Mouse (Mus musculus): ENCODE data around the gene Sipa1l1. TPM values are rescaled to one million over a fixed set of nuclear protein-coding genes. Genes with fewer than 3 reads are reported as not detected.

Gene Sipa1l1
- polyA plus RNA-seq, 1 experiment from 2014 or later: 11.3 TPM

DNA sequence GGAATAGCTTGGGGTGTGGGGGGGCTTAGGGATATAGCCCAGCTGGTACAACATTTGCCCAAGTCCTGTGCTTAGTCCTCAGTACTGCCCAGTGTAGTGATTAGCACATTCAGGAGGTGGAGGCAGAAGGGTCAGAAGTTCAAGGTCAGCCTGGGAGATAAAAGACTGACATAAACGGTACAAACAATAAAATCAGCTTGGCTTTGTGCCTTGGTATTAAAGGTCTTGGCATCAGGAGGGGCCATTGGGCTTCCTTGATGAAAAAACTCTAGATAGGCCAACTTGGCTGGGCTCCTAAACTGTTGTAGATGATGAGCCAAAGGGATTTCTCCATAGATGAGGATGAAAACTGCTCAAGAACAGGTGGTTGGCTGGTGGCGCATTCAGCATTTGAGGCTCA is 283.3 kb downstream of the Sipa1l1 start:
- no peaks in the 10 kb centered on the region for H3K36me3 ChIP-seq (ENCODE audit: inconsistent target)
- no peak overlapping the region for H3K4me3 ChIP-seq (ENCODE audit: inconsistent target)
- 93% methylated on average over 2 of the region's 2 CpGs for WGBS (ENCODE audit: missing documents)
- H3K27ac ChIP-seq: no peak overlapping the region
- no peaks in the 10 kb centered on the region for H3K79me2 ChIP-seq (ENCODE audit: inconsistent target)

DNA sequence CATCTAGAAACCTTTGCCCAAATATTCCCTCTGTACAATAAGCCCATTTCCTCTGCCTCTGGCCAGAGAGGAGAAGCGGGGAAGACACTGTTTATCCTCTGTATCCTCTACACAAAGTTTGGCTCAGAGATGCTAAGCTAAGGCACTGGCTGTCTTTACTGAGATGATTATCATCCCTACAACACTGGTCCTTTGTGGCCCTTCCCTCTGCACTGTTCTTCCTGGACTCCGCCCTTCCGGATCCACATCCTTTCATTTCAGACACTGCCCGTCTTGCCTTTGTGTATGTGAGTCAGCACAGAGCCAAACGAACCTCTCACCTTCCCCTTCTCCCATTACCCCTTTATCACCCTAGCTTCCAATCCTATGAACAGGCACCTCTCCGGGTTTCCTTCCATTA is 285.3 kb downstream of the Sipa1l1 start:
- H3K27ac ChIP-seq: no peak overlapping the region
- no peak overlapping the region for H3K4me3 ChIP-seq (ENCODE audit: inconsistent target)
- H3K36me3 ChIP-seq (ENCODE audit: inconsistent target): no peaks in the 10 kb centered on the region
- WGBS (ENCODE audit: missing documents): 85% methylated on average over 6 of the region's 6 CpGs
- H3K79me2 ChIP-seq (ENCODE audit: inconsistent target): no peaks in the 10 kb centered on the region

DNA sequence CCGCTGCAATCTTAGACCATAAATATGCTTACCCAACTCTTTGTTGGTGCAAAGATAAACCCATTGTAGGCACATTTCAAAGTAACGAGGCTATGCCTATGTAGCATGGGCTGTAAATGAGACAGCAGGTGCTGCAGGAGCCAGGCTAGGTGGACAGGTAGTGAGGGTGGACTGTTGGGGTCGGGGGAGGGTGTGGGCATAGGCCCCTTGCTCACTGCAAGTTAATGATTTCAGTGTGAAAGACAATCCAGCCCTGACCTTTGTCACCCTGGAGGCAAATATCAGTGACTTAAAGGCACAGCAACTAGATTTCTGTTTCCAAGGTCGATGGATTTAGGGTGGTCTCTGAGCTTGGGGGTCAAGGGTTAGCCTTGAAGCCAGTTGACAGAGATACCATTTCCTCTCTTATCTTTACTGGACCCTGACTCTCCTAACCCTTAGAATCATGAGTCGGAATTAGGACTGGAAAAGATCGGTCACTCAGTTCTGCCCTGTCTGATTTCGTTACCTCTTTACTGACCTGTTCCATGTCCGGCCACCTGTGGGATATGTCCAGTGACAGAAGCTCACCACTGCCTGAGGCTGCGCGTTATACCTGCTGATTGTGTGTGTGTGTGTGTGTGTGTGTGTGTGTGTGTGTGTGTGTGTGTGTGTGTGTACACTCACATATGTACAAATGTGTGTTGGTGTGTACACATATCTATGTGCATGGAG is 286.7 kb downstream of the Sipa1l1 start:
- 97% methylated on average over 7 of the region's 10 CpGs for WGBS (ENCODE audit: missing documents)
- no peaks in the 10 kb centered on the region for H3K36me3 ChIP-seq (ENCODE audit: inconsistent target)
- no peak overlapping the region for H3K27ac ChIP-seq
- H3K4me3 ChIP-seq (ENCODE audit: inconsistent target): no peak overlapping the region
- no peaks in the 10 kb centered on the region for H3K79me2 ChIP-seq (ENCODE audit: inconsistent target)

GRCm38 (mm10) chr12:82456414-82456805 is 287.3 kb downstream of the Sipa1l1 start:
- Histone ChIP-seq H3K27ac (no peak overlapping the region), H3K4me3 (ENCODE audit: inconsistent target) (no peak overlapping the region), H3K36me3 (ENCODE audit: inconsistent target) (no peaks in the 10 kb centered on the region), H3K79me2 (ENCODE audit: inconsistent target) (no peaks in the 10 kb centered on the region)
- 89% methylated on average over 1 of the region's 1 CpGs for WGBS (ENCODE audit: missing documents)

DNA sequence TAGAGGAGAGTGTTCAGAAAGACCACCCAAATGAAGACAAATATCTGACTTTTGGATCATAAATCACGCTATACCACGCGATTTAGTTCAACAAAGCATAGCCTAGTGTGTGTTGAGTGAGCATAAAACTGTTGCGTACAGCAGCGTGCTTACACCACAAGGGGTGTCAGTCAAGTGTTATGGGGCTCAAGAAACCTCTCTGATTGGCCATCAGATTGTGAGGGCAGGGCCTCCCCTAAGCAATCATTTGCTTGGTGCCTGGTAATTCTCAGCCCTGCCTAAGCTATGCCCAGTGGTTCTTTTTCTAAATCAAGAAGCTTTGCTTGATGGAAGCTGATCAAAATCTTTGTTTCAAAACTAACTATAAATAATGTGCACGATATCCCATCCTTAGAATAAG is 288.5 kb downstream of the Sipa1l1 start:
- Histone ChIP-seq H3K36me3 (ENCODE audit: inconsistent target) (no peaks in the 10 kb centered on the region), H3K79me2 (ENCODE audit: inconsistent target) (no peaks in the 10 kb centered on the region), H3K4me3 (ENCODE audit: inconsistent target) (no peak overlapping the region), H3K27ac (no peak overlapping the region)
- 89% methylated on average over 6 of the region's 6 CpGs for WGBS (ENCODE audit: missing documents)

GRCm38 (mm10) chr12:82458017-82458416 is 288.9 kb downstream of the Sipa1l1 start:
- H3K79me2 ChIP-seq (ENCODE audit: inconsistent target): no peaks in the 10 kb centered on the region
- no peaks in the 10 kb centered on the region for H3K36me3 ChIP-seq (ENCODE audit: inconsistent target)

DNA sequence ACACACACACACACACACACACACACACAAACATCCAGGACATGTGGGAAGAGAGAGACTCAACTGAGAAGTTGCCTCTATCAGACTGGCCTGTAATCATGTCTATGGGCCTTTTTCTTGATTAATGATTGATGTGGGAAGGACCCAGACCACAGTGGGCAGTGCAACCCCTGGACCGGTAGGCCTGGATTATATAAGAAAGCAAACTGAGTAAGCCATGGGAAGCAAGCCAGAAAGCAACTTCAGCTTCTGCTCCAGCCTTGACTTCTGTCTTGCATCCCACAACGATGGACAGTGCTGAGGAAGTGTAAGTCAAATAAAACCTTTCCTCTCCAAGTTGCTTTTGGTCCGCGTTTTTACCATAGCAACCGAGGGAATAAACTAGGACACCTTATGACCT is 298.1 kb downstream of the Sipa1l1 start:
- Histone ChIP-seq H3K27ac (no peak overlapping the region), H3K4me3 (ENCODE audit: inconsistent target) (no peak overlapping the region), H3K36me3 (ENCODE audit: inconsistent target) (no peaks in the 10 kb centered on the region), H3K79me2 (ENCODE audit: inconsistent target) (no peaks in the 10 kb centered on the region)
- 84% methylated on average over 5 of the region's 5 CpGs for WGBS (ENCODE audit: missing documents)

More at GRCm38 (mm10) chr12:82458017-82458416, 288.9 kb downstream of the Sipa1l1 start:
- no peak overlapping the region for H3K4me3 ChIP-seq (ENCODE audit: inconsistent target)
- no peak overlapping the region for H3K27ac ChIP-seq
- WGBS (ENCODE audit: missing documents): 84% methylated on average over 8 of the region's 8 CpGs

- WGBS (ENCODE audit: missing documents): 81% methylated on average over 2 of the region's 2 CpGs
Measured at GRCm38 (mm10) chr12:82467641-82468040, 298.5 kb downstream of the Sipa1l1 start.

GRCm38 (mm10) chr12:82468416-82468815 is 299.3 kb downstream of the Sipa1l1 start:
- WGBS (ENCODE audit: missing documents): 85% methylated on average over 5 of the region's 5 CpGs
- no peak overlapping the region for H3K27ac ChIP-seq
- H3K79me2 ChIP-seq (ENCODE audit: inconsistent target): no peaks in the 10 kb centered on the region
- no peaks in the 10 kb centered on the region for H3K36me3 ChIP-seq (ENCODE audit: inconsistent target)
- H3K4me3 ChIP-seq (ENCODE audit: inconsistent target): no peak overlapping the region

More at GRCm38 (mm10) chr12:82467641-82468040, 298.5 kb downstream of the Sipa1l1 start:
- Histone ChIP-seq H3K4me3 (ENCODE audit: inconsistent target) (no peak overlapping the region), H3K79me2 (ENCODE audit: inconsistent target) (no peaks in the 10 kb centered on the region), H3K27ac (no peak overlapping the region), H3K36me3 (ENCODE audit: inconsistent target) (no peaks in the 10 kb centered on the region)

DNA sequence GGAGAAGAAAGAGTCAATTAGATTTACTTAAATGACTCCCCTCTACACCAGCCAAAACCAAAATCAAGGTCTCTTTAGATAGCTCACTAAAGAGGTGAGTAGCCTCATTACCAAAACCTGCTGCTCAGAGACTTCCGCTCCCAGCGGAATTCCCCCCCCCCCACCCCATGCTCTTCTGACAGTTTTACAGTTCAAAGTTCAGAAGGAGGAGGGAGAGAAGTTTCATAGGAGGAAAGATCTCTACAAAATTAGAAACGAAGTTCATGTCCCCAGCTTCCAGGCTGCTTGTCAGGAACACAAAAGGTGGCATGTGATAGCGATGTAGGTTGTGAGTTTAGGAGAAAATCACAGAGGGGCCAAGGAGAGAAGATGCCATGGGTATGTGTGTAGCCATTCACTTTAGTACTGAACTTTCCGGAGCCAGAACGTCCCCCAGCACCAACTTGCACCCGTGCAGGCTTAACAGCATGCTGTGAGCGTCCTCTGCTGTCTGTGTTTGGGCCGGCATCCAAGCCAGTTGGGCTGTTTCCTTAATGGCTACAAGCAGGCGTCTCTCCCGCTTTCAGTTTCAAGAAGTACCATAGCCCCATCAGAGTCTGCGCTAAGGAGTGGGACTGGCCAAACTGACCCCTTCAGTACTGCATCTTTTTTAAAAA is 300.7 kb downstream of the Sipa1l1 start:
- H3K4me3 ChIP-seq (ENCODE audit: inconsistent target): peak overlapping the region; percentile 45
- H3K27ac ChIP-seq: no peak overlapping the region
- H3K79me2 ChIP-seq (ENCODE audit: inconsistent target): no peaks in the 10 kb centered on the region
- no peaks in the 10 kb centered on the region for H3K36me3 ChIP-seq (ENCODE audit: inconsistent target)
- 3% methylated on average over 12 of the region's 12 CpGs for WGBS (ENCODE audit: missing documents)

DNA sequence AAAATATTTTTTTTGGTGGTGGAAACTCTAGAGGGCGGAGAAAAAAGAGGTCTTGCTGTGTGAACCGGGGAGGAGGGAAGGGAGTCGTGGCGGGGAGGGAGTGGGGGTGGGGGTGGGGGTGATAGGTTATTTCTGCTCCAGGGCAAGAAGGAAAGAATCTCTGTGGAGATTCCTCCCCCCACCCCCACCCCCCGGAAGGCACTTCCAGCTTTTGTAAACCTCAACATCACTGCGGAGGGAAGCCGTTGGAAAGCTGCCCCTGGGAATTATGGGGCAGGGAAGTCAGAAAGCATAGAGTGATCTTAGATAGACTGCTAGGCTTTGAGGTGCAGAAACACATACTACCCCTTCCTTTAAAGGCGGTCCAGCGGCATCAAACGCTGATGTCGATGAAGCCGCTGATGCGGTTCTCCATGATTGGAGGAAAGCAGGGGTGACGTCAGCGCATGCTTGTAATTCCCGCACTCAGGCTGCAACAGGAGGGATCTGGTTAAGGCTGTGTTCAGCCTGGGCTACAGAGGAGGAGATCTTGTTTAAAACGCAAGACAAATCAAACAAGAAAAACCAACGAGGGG is 301.3 kb downstream of the Sipa1l1 start:
- H3K36me3 ChIP-seq (ENCODE audit: inconsistent target): no peaks in the 10 kb centered on the region
- H3K4me3 ChIP-seq (ENCODE audit: inconsistent target): peak overlapping the region; percentile 45
- no peak overlapping the region for H3K27ac ChIP-seq
- H3K79me2 ChIP-seq (ENCODE audit: inconsistent target): no peaks in the 10 kb centered on the region
- 2% methylated on average over 18 of the region's 18 CpGs for WGBS (ENCODE audit: missing documents)

GRCm38 (mm10) chr12:82472796-82473195 is 303.7 kb downstream of the Sipa1l1 start:
- H3K27ac ChIP-seq: no peak overlapping the region
- H3K79me2 ChIP-seq (ENCODE audit: inconsistent target): no peaks in the 10 kb centered on the region
- 44% methylated on average over 3 of the region's 3 CpGs for WGBS (ENCODE audit: missing documents)
- H3K4me3 ChIP-seq (ENCODE audit: inconsistent target): no peak overlapping the region
- no peaks in the 10 kb centered on the region for H3K36me3 ChIP-seq (ENCODE audit: inconsistent target)

DNA sequence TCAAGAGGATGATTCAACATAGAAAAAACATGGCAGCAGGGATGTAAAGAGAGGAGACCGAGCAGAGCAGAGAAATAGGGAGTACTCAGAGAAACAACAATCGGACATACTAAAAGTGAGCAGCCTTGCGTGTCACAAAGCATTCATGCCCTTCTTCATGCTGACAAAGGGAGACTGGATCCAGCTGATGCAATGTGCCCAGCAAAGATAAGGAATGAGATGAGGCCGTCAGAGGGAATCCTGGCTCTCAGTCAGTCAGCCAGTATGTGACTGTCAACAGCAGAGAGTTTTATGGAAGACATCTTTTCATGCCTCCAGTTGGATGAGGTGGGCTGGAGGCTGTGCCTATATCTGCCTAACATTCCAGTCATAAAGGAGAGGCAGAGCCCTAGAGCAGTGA is 304.1 kb downstream of the Sipa1l1 start:
- no peak overlapping the region for H3K27ac ChIP-seq
- H3K79me2 ChIP-seq (ENCODE audit: inconsistent target): no peaks in the 10 kb centered on the region
- WGBS (ENCODE audit: missing documents): 97% methylated on average over 4 of the region's 4 CpGs
- H3K4me3 ChIP-seq (ENCODE audit: inconsistent target): no peak overlapping the region
- no peaks in the 10 kb centered on the region for H3K36me3 ChIP-seq (ENCODE audit: inconsistent target)

DNA sequence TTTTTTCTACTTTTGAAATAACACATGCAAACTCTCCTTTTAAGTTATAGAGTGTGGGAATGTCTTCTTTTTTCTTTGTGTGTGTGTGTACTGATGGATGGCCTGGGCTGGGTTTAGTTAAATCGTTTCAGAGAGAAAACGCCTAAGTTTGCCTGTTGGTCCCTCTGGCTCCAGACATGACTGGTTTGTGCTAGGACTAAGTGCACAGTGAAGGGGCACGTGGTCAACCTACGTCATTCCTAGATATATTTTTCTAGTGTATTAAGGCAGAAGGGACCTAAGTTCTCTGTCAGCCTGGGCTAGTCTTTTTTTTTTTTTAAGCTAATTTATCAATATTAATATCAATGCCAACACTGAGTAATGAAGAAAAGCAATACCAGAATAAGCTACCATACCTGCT is 305.3 kb downstream of the Sipa1l1 start:
- Histone ChIP-seq H3K36me3 (ENCODE audit: inconsistent target) (no peaks in the 10 kb centered on the region), H3K27ac (no peak overlapping the region), H3K79me2 (ENCODE audit: inconsistent target) (no peaks in the 10 kb centered on the region), H3K4me3 (ENCODE audit: inconsistent target) (no peak overlapping the region)
- WGBS (ENCODE audit: missing documents): 87% methylated on average over 4 of the region's 4 CpGs

DNA sequence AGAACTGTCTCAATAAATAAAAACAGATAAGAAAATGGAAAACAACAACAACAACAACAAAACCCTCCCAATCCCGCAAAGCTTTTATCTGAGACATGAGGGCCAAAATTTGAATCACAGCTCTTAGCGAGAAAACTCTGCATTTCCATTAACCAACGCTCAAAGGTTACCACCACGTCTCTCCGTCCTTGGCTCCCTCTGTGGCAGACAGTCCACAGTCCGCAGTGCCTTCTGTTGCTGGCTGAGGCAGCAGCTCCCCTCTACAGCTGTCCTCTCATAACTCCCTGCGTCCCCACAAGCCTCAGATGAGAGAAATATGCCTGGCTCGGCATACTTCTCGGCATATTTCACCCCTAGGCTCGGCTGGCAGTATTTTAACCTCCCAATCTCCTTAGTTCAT is 306.9 kb downstream of the Sipa1l1 start:
- Histone ChIP-seq H3K27ac (no peak overlapping the region), H3K36me3 (ENCODE audit: inconsistent target) (no peaks in the 10 kb centered on the region), H3K79me2 (ENCODE audit: inconsistent target) (no peaks in the 10 kb centered on the region), H3K4me3 (ENCODE audit: inconsistent target) (no peak overlapping the region)
- WGBS (ENCODE audit: missing documents): 97% methylated on average over 10 of the region's 10 CpGs
